Mouse (Mus musculus): ENCODE measurements around the gene Mecom. TPM values are rescaled to one million over a fixed set of nuclear protein-coding genes. Genes with fewer than 3 reads are reported as not detected.

Gene Mecom
- polyA plus RNA-seq, 1 experiment from 2014 or later, result 13.7 TPM

DNA sequence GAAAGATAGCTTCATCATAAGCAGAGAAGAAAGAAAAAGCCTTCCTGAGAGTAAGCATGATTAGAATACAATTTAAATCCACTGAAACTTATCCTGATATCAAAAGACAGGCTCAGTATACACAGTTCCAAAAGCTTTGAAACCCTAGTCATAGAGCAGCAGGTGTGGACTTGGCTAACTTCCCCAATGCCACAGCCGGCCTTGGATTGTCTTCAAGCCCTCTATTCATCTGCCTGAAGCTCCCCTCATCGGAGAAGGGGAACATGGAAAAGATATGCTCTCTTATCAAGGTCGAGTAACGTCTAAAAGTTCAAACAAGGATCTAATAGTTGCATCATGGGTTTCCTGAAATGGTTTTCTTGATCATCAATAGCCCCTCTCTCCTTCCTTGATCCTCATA lies 152.9 kb downstream of the Mecom start:
- Histone ChIP-seq H3K9me3 (ENCODE audit: control insufficient read depth, low read length) (no peaks in the 10 kb centered on the region), H3K4me3 (replicated peaks; ENCODE audit: low read length) (no peak overlapping the region), H3K9ac (no peak overlapping the region), H3K27me3 (ENCODE audit: control insufficient read depth, insufficient read depth, low read length) (no peaks in the 10 kb centered on the region), H3K36me3 (replicated peaks; ENCODE audit: control insufficient read depth, insufficient read depth) (no peaks in the 10 kb centered on the region), H3K4me1 (replicated peaks; ENCODE audit: control insufficient read depth, insufficient read depth, low read length) (no peaks in the 10 kb centered on the region), H3K27ac (no peak overlapping the region), H3K4me2 (replicated peaks) (no peak overlapping the region)
- 85% methylated on average over 4 of the region's 4 CpGs for WGBS
- ATAC-seq (ENCODE audit: low FRiP score), result no peak
- DNase-seq (ENCODE audit: low spot score), result no peak

DNA sequence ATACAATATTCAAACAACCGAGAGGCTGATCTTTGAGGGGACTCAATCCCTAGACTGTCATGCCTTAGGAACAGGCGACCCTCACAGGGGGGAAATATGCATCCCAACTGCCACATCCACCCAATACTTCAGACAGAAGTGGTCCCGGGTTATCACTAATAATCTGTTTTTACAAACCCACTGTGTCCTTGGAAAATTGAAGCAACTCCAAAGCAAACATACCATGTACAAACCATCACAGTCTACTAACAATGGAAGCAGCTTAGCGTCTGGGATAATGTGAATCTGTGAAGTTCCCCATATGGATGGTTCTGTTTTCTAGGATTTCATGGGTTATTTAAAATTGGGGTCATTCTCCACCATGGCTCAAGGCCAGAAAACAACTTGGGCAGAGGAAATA lies 155.1 kb downstream of the Mecom start:
- Histone ChIP-seq H3K27ac (no peak overlapping the region), H3K4me1 (replicated peaks; ENCODE audit: control insufficient read depth, insufficient read depth, low read length) (no peaks in the 10 kb centered on the region), H3K9ac (no peak overlapping the region), H3K4me3 (replicated peaks; ENCODE audit: low read length) (no peak overlapping the region), H3K27me3 (ENCODE audit: control insufficient read depth, insufficient read depth, low read length) (no peaks in the 10 kb centered on the region), H3K36me3 (replicated peaks; ENCODE audit: control insufficient read depth, insufficient read depth) (no peaks in the 10 kb centered on the region), H3K4me2 (replicated peaks) (no peak overlapping the region), H3K9me3 (ENCODE audit: control insufficient read depth, low read length) (no peaks in the 10 kb centered on the region)
- no peak for DNase-seq (ENCODE audit: low spot score)
- 68% methylated on average over 4 of the region's 4 CpGs for WGBS
- no peak for ATAC-seq (ENCODE audit: low FRiP score)

- Histone ChIP-seq H3K27me3 (ENCODE audit: control insufficient read depth, insufficient read depth, low read length) (no peaks in the 10 kb centered on the region), H3K4me2 (replicated peaks) (no peak overlapping the region), H3K4me3 (replicated peaks; ENCODE audit: low read length) (no peak overlapping the region), H3K27ac (no peak overlapping the region), H3K4me1 (replicated peaks; ENCODE audit: control insufficient read depth, insufficient read depth, low read length) (no peaks in the 10 kb centered on the region), H3K9me3 (ENCODE audit: control insufficient read depth, low read length) (no peaks in the 10 kb centered on the region), H3K9ac (no peak overlapping the region), H3K36me3 (replicated peaks; ENCODE audit: control insufficient read depth, insufficient read depth) (no peaks in the 10 kb centered on the region)
- ATAC-seq (ENCODE audit: low FRiP score) (no peak), DNase-seq (ENCODE audit: low spot score) (no peak)
- 26% methylated on average over 4 of the region's 4 CpGs for WGBS
Measured at GRCm38 (mm10) chr3:30392218-30392617, 155.6 kb downstream of the Mecom start.

- H3K4me2 ChIP-seq (replicated peaks), result no peak overlapping the region
- H3K4me1 ChIP-seq (replicated peaks; ENCODE audit: control insufficient read depth, insufficient read depth, low read length), result no peaks in the 10 kb centered on the region
- H3K27me3 ChIP-seq (ENCODE audit: control insufficient read depth, insufficient read depth, low read length), result no peaks in the 10 kb centered on the region
- H3K36me3 ChIP-seq (replicated peaks; ENCODE audit: control insufficient read depth, insufficient read depth), result no peaks in the 10 kb centered on the region
- ATAC-seq (ENCODE audit: low FRiP score), result no peak
- no peak overlapping the region for H3K27ac ChIP-seq
- 91% methylated on average over 5 of the region's 5 CpGs for WGBS
- no peak overlapping the region for H3K9ac ChIP-seq
- no peak for DNase-seq (ENCODE audit: low spot score)
- no peaks in the 10 kb centered on the region for H3K9me3 ChIP-seq (ENCODE audit: control insufficient read depth, low read length)
- no peak overlapping the region for H3K4me3 ChIP-seq (replicated peaks; ENCODE audit: low read length)
Measured at GRCm38 (mm10) chr3:30390346-30390745, 157.5 kb downstream of the Mecom start.

DNA sequence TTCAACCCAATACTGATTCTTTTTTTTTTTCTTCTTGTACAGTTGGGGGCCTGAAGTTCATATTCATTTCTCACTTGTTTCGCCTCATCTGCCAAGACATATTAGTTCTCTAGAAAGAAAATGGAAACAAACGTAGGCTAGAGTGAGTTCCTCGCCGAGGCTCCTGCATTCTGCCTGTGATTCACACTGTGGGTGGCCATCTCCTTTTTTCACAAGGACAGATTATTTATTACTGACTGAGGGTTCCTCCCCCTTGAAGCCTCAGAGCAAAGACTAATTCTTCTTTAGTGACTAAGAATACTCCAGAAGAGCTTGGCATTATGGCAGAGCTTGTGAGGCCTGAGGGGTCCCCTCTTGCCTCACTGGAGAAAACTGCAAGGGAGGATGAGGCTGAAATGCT lies 167.5 kb downstream of the Mecom start:
- no peak overlapping the region for H3K27ac ChIP-seq
- H3K9ac ChIP-seq, result no peak overlapping the region
- no peaks in the 10 kb centered on the region for H3K9me3 ChIP-seq (ENCODE audit: control insufficient read depth, low read length)
- H3K4me2 ChIP-seq (replicated peaks), result no peak overlapping the region
- H3K4me1 ChIP-seq (replicated peaks; ENCODE audit: control insufficient read depth, insufficient read depth, low read length), result no peaks in the 10 kb centered on the region
- no peak overlapping the region for H3K4me3 ChIP-seq (replicated peaks; ENCODE audit: low read length)
- H3K36me3 ChIP-seq (replicated peaks; ENCODE audit: control insufficient read depth, insufficient read depth), result no peaks in the 10 kb centered on the region
- DNase-seq (ENCODE audit: low spot score) (no peak), ATAC-seq (ENCODE audit: low FRiP score) (no peak)
- 38% methylated on average over 4 of the region's 4 CpGs for WGBS
- no peaks in the 10 kb centered on the region for H3K27me3 ChIP-seq (ENCODE audit: control insufficient read depth, insufficient read depth, low read length)

DNA sequence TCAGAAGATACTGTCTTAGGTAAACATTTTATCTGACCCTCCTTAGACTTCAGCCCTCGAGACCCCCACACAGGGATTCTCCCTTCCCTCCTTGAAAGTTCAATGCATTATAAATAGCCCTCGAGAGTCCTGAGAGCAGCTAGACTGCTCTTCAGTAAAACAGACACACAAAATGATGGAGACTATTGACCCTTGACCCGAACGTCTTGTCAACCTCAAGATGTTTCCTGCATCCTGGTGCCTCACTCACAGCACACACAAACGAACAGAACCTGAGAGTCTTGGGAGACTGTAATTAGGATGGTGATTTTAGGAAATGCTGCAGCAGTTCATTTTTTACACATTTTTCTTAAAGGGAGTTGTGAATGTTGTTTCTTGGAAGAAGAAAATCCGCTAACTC lies 168.5 kb downstream of the Mecom start:
- Histone ChIP-seq H3K27me3 (ENCODE audit: control insufficient read depth, insufficient read depth, low read length) (no peaks in the 10 kb centered on the region), H3K9me3 (ENCODE audit: control insufficient read depth, low read length) (no peaks in the 10 kb centered on the region), H3K9ac (no peak overlapping the region), H3K36me3 (replicated peaks; ENCODE audit: control insufficient read depth, insufficient read depth) (no peaks in the 10 kb centered on the region), H3K4me1 (replicated peaks; ENCODE audit: control insufficient read depth, insufficient read depth, low read length) (no peaks in the 10 kb centered on the region), H3K4me2 (replicated peaks) (no peak overlapping the region), H3K27ac (no peak overlapping the region), H3K4me3 (replicated peaks; ENCODE audit: low read length) (no peak overlapping the region)
- ATAC-seq (ENCODE audit: low FRiP score) (no peak), DNase-seq (ENCODE audit: low spot score) (no peak)
- 67% methylated on average over 6 of the region's 6 CpGs for WGBS

DNA sequence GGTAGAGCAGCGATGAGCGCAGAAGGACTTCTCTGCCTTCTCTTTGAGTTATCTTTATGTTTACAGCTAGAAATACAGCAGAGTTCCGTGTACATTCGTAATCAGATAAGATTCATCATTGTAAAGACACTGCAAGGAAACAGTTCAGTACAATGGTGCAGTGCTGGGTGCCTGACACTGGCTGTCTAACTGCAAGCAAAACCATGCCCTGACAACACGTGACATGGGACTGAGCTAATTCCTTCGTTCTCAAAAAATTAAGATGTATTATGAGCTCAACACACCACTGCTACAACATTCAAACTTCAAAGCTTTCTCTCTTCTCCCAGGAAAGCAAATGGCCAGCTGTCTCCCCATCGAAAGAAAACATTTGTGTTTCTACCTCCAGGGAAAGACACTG lies 176.3 kb downstream of the Mecom start:
- Histone ChIP-seq H3K4me1 (replicated peaks; ENCODE audit: control insufficient read depth, insufficient read depth, low read length) (no peaks in the 10 kb centered on the region), H3K4me2 (replicated peaks) (no peak overlapping the region), H3K27me3 (ENCODE audit: control insufficient read depth, insufficient read depth, low read length) (no peaks in the 10 kb centered on the region; the same call in 1 of the 2 replicates), H3K36me3 (replicated peaks; ENCODE audit: control insufficient read depth, insufficient read depth) (no peaks in the 10 kb centered on the region), H3K27ac (no peak overlapping the region), H3K9me3 (ENCODE audit: control insufficient read depth, low read length) (no peaks in the 10 kb centered on the region), H3K9ac (no peak overlapping the region), H3K4me3 (replicated peaks; ENCODE audit: low read length) (no peak overlapping the region)
- DNase-seq (ENCODE audit: low spot score) (no peak), ATAC-seq (ENCODE audit: low FRiP score) (no peak)
- WGBS, result 80% methylated on average over 7 of the region's 7 CpGs

DNA sequence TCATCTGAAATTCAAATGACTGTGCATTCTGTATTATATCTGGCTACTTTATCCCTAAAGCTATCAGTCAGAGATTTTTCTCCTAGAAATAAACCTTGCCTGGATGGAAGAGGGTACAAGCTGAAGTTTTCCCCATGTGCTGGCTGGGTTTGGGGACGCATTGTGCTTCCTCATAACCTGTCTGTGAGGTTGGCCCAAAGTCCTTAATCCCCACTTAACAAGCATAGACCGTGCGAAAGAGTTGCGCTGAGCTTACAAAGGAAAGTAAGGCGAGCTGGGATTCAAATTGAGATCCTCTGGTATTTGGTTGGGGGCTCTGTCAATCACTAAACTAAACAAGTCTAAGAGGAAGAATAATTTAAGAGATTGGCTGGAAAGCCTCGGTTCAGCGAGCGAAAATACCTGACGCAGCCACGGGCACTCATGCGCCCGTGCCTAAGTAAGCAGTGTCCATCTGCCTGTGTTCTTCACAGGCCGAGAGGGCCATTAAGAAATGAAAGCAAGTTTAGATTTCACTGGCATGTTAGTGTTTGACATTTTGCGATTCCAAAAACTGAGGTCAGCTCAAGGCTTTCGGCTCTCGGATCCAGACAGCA lies 176.8 kb downstream of the Mecom start:
- H3K4me2 ChIP-seq (replicated peaks), result no peak overlapping the region
- H3K9ac ChIP-seq, result no peak overlapping the region
- H3K36me3 ChIP-seq (replicated peaks; ENCODE audit: control insufficient read depth, insufficient read depth), result no peaks in the 10 kb centered on the region
- H3K27me3 ChIP-seq (ENCODE audit: control insufficient read depth, insufficient read depth, low read length), result no peaks in the 10 kb centered on the region; the same call in 1 of the 2 replicates
- H3K9me3 ChIP-seq (ENCODE audit: control insufficient read depth, low read length), result no peaks in the 10 kb centered on the region
- WGBS, result 62% methylated on average over 16 of the region's 16 CpGs
- no peak overlapping the region for H3K27ac ChIP-seq
- DNase-seq (ENCODE audit: low spot score) (no peak), ATAC-seq (ENCODE audit: low FRiP score) (no peak)
- H3K4me1 ChIP-seq (replicated peaks; ENCODE audit: control insufficient read depth, insufficient read depth, low read length), result no peaks in the 10 kb centered on the region
- H3K4me3 ChIP-seq (replicated peaks; ENCODE audit: low read length), result no peak overlapping the region

GRCm38 (mm10) chr3:30366621-30367020 lies 181.2 kb downstream of the Mecom start:
- Histone ChIP-seq H3K9ac (no peak overlapping the region), H3K4me3 (replicated peaks; ENCODE audit: low read length) (no peak overlapping the region), H3K36me3 (replicated peaks; ENCODE audit: control insufficient read depth, insufficient read depth) (no peaks in the 10 kb centered on the region), H3K27ac (no peak overlapping the region), H3K4me1 (replicated peaks; ENCODE audit: control insufficient read depth, insufficient read depth, low read length) (no peaks in the 10 kb centered on the region), H3K4me2 (replicated peaks) (no peak overlapping the region), H3K27me3 (ENCODE audit: control insufficient read depth, insufficient read depth, low read length) (no peaks in the 10 kb centered on the region; the same call in 1 of the 2 replicates), H3K9me3 (ENCODE audit: control insufficient read depth, low read length) (no peaks in the 10 kb centered on the region)
- WGBS, result 85% methylated on average over 7 of the region's 7 CpGs
- no peak; the same call in 1 of the 2 replicates for ATAC-seq (ENCODE audit: low FRiP score)
- no peak for DNase-seq (ENCODE audit: low spot score)

DNA sequence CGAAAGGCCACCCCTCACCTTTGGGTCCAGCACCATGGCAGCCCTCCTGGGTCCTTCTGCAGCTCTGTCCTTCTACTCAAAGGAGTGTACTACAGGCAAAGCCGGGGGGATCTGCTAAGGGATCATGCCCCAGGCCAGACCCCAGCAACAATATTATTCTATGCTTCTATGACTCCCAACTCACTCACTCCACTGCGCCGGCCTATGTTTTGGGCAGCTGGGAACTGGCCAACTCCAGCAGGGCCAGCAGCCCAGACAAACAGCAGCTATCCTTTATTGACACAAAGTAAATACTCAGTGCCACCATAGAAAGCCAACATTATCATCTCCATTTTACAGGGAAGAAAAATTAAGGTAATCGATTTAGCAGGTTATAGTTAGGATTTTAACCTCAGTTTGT lies 186.6 kb downstream of the Mecom start:
- DNase-seq (ENCODE audit: low spot score), result no peak
- Histone ChIP-seq H3K36me3 (replicated peaks; ENCODE audit: control insufficient read depth, insufficient read depth) (no peaks in the 10 kb centered on the region), H3K27me3 (ENCODE audit: control insufficient read depth, insufficient read depth, low read length) (no peaks in the 10 kb centered on the region; the same call in 1 of the 2 replicates), H3K9ac (no peak overlapping the region), H3K4me3 (replicated peaks; ENCODE audit: low read length) (no peak overlapping the region), H3K4me2 (replicated peaks) (no peak overlapping the region), H3K9me3 (ENCODE audit: control insufficient read depth, low read length) (no peaks in the 10 kb centered on the region), H3K27ac (no peak overlapping the region), H3K4me1 (replicated peaks; ENCODE audit: control insufficient read depth, insufficient read depth, low read length) (no peaks in the 10 kb centered on the region)
- WGBS, result 77% methylated on average over 5 of the region's 5 CpGs
- ATAC-seq (ENCODE audit: low FRiP score), result no peak

All from hindbrain, embryonic 14.5 days (tissue).